17 mouse cellular contexts compared by ENCODE assay signal in genomic region chr8:79253742-79254141, GRCm38 (mm10). TPM values are rescaled to one million over a fixed set of nuclear protein-coding genes. Genes with fewer than 3 reads are reported as not detected.
DNase-seq lines count a peak whose midpoint lies in the region.
"Had no signal": no experiment of that assay in that cellular context is flagged by ENCODE, and none has a peak within 500 bp of the region (broad histone marks: within the 10 kb centered on the region; RNA-seq: fewer than 3 reads in every experiment).

No protein-coding gene starts in this region.

- intact Hi-C loops in gastrocnemius, postnatal 14 days (cut with DNase I; ENCODE audit: low total_unique reads), result no loop called here

- DNase-seq in cerebellum, postnatal 14 days, result peak; percentile 59 to 72
- no peak for DNase-seq in cerebellum, postnatal 36 days
- DNase-seq in gastrocnemius, postnatal 14 days, result peak; percentile 47
- DNase-seq in gastrocnemius, adult 8-10 months (ENCODE audit: low spot score in 2 of 2), result no peak
- peak; percentile 14 for DNase-seq in right cerebral cortex, adult 18-20 months
- DNase-seq in right cerebral cortex, postnatal 25 days, result no peak
- peak; percentile 13 for DNase-seq in right cerebral cortex, postnatal 4 days
- DNase-seq in urinary bladder, adult 18-20 months (ENCODE audit: low spot score in 2 of 2), result no peak
- DNase-seq: cerebellum, adult 11-12 months; heart, postnatal 36 days; kidney, adult 2 months; kidney, postnatal 14 days; lung, postnatal 10 days; thymus, adult 18-20 months had no signal

RNA-seq across cellular contexts. Expression of gene 1700011L22Rik, which starts 5.4 kb away (rescaled TPM):
- total RNA-seq in gastrocnemius, postnatal 14 days (2021), result not detected
- total RNA-seq in gastrocnemius, adult 8-10 months (2022), result not detected
- total RNA-seq: adrenal gland, adult 18-20 months; heart, postnatal 36 days; left cerebral cortex, adult 8-10 months; MEL had no signal

RNA-seq across cellular contexts. Expression of gene Mmaa, which starts 41.0 kb away (rescaled TPM):
- 10 to 100 TPM; 15.3 to 15.8 TPM for total RNA-seq in gastrocnemius, postnatal 14 days (2021)
- total RNA-seq in gastrocnemius, adult 8-10 months (2022), result 10 to 100 TPM; 14.9 to 18.5 (median 17.3) TPM

Comparison
In these comparisons a context has a peak if more than half of its experiments do, and no peak if none do; other contexts are left out.
1. DNase-seq: peak in cerebellum, postnatal 14 days (2 of 2), gastrocnemius, postnatal 14 days (single experiment), right cerebral cortex, adult 18-20 months (single experiment) and right cerebral cortex, postnatal 4 days (single experiment); none in cerebellum, postnatal 36 days (0 of 2), gastrocnemius, adult 8-10 months (0 of 2), right cerebral cortex, postnatal 25 days (single experiment) and urinary bladder, adult 18-20 months (0 of 2).